Mouse (Mus musculus) bone marrow, adult 2 months (tissue): ENCODE measurements around the gene Ak4.

ENCODE experiments used
- CTCF ChIP-seq: fragments of 200-500 bp; IDR thresholded peaks from 2 replicates; pipeline ENCODE4 v1.5.1; 2011; ENCODE audit warnings: low read length, control low read depth; ENCODE audit not compliant: control insufficient read depth, insufficient read depth
- POLR2A ChIP-seq: fragments of 200-500 bp; IDR thresholded peaks from 2 replicates; pipeline ENCODE4 v1.6.1; 2011; ENCODE audit warnings: low read depth, mild to moderate bottlenecking, control low read depth, low read length, borderline replicate concordance; ENCODE audit not compliant: control insufficient read depth

- TF ChIP-seq CTCF (no peak), POLR2A (no peak)
Observed at GRCm38 (mm10) chr4:101443419-101443991, 24.4 kb downstream of the Ak4 start.
